Mouse (Mus musculus) limb, embryonic 11.5 days (tissue): ENCODE data around the gene Map7d1. TPM values are rescaled to one million over a fixed set of nuclear protein-coding genes. Genes with fewer than 3 reads are reported as not detected.
A peak's percentile ranks its signal among the peaks of the same experiment; 100 is the strongest.

Experiments
- ATAC-seq: fragments of 200-750 bp; cut with Nextera tagmentation; 2 replicates; pipeline ENCODE4 v1.8.0; 2017; ENCODE audit warnings: low read depth; ENCODE audit not compliant: insufficient number of reproducible peaks, low FRiP score, low TSS enrichment
- DNase-seq: peaks from one replicate; pipeline ENCODE4 v3.0.0-alpha.2; 2015; ENCODE audit warnings: low spot score
- H3K27ac ChIP-seq: fragments of 300-500 bp; sonication (generic); replicated peaks from 2 replicates; pipeline ENCODE4 v1.5.1; 2014; ENCODE audit warnings: low read depth, mild to moderate bottlenecking, low read length
- H3K27me3 ChIP-seq: fragments of 300-500 bp; sonication (generic); 2 replicates; pipeline ENCODE4 v1.6.1; 2014; ENCODE audit warnings: mild to moderate bottlenecking, low read length, mixed read lengths; ENCODE audit not compliant: control insufficient read depth, insufficient read depth
- H3K36me3 ChIP-seq: fragments of 300-500 bp; sonication (generic); 2 replicates; pipeline ENCODE4 v1.6.1; 2014; ENCODE audit warnings: mild to moderate bottlenecking, low read length, moderate library complexity, mixed read lengths; ENCODE audit not compliant: control insufficient read depth, insufficient read depth
- H3K4me1 ChIP-seq: fragments of 300-500 bp; sonication (generic); 2 replicates; pipeline ENCODE4 v1.6.1; 2014; ENCODE audit warnings: low read length, mixed read lengths; ENCODE audit not compliant: control insufficient read depth, insufficient read depth
- H3K4me2 ChIP-seq: fragments of 300-500 bp; sonication (generic); 2 replicates; pipeline ENCODE4 v1.6.1; 2014; ENCODE audit warnings: low read depth, mild to moderate bottlenecking, moderate library complexity; ENCODE audit not compliant: severe bottlenecking
- H3K4me3 ChIP-seq: fragments of 300-500 bp; sonication (generic); 2 replicates; pipeline ENCODE4 v1.5.1; 2014; ENCODE audit warnings: low read depth, low read length
- H3K9ac ChIP-seq: fragments of 300-500 bp; sonication (generic); 2 replicates; pipeline ENCODE4 v1.6.1; 2014; ENCODE audit warnings: mild to moderate bottlenecking, low read length
- H3K9me3 ChIP-seq: fragments of 300-500 bp; sonication (generic); 2 replicates; pipeline ENCODE4 v1.6.1; 2016; ENCODE audit warnings: low read length; ENCODE audit not compliant: control insufficient read depth
- WGBS: fragments of 180-500 bp; shearing (Covaris S2); extraction: QIAGEN DNeasy Blood & Tissue Kit; methylation state at CpG from one replicate; pipeline ENCODE4 v1.1.7; 2014; 5-methylcytosine and 5-hydroxymethylcytosine counted together
- polyA plus RNA-seq: library from polyadenylated mRNA; unstranded; fragments of >200 nt; fragmentation: Nextera tagmentation; extraction: Ambion mirVana; gene quantifications from 2 replicates; pipeline ENCODE4 v1.2.1, GENCODE M21; 2014

Gene Map7d1
- polyA plus RNA-seq, 1 experiment from 2014 or later = 54.6 TPM

- 0 out of 2 replicates have a peak, but pooled peaks cover 3% of the 10 kb centered on the region for H3K27me3 ChIP-seq
- H3K36me3 ChIP-seq = peaks cover 4% of the 10 kb centered on the region; the same call in 1 of the 2 replicates
- DNase-seq = peak; percentile 76
- peak overlapping the region; percentile 43 for H3K9ac ChIP-seq
- peak overlapping the region; percentile 47 for H3K4me2 ChIP-seq
- peaks cover 19% of the 10 kb centered on the region for H3K4me1 ChIP-seq
- no peaks in the 10 kb centered on the region for H3K9me3 ChIP-seq
- peak overlapping the region; percentile 87 for H3K27ac ChIP-seq
- peak; percentile 72 for ATAC-seq
- WGBS = 7% methylated on average over 9 of the region's 9 CpGs
- no peak overlapping the region for H3K4me3 ChIP-seq
Observed at GRCm38 (mm10) chr4:126278565-126278915, 22.4 kb upstream of the Map7d1 start.

- ATAC-seq (peak; percentile 58), DNase-seq (peak; percentile 85)
- peaks cover 7% of the 10 kb centered on the region; the same call in 1 of the 2 replicates for H3K36me3 ChIP-seq
- H3K4me2 ChIP-seq = peak overlapping the region; percentile 47
- H3K4me3 ChIP-seq = no peak overlapping the region
- WGBS = 3% methylated on average over 13 of the region's 13 CpGs
- peak overlapping the region; percentile 43; the same call in 1 of the 2 replicates for H3K9ac ChIP-seq
- no peaks in the 10 kb centered on the region for H3K27me3 ChIP-seq
- peak overlapping the region; percentile 87 for H3K27ac ChIP-seq
- H3K9me3 ChIP-seq = no peaks in the 10 kb centered on the region
- peaks cover 19% of the 10 kb centered on the region for H3K4me1 ChIP-seq
Observed at GRCm38 (mm10) chr4:126277906-126278564, 21.9 kb upstream of the Map7d1 start.

- Histone ChIP-seq H3K4me3 (no peak overlapping the region), H3K27me3 (no peaks in the 10 kb centered on the region), H3K4me1 (peaks cover 19% of the 10 kb centered on the region), H3K36me3 (peaks cover 9% of the 10 kb centered on the region), H3K9ac (no peak overlapping the region), H3K4me2 (no peak overlapping the region), H3K9me3 (no peaks in the 10 kb centered on the region), H3K27ac (no peak overlapping the region)
- 83% methylated on average over 13 of the region's 13 CpGs for WGBS
- ATAC-seq = no peak
- no peak for DNase-seq
Observed at GRCm38 (mm10) chr4:126275681-126276131, 19.6 kb upstream of the Map7d1 start.

GRCm38 (mm10) chr4:126275081-126275480 lies 18.9 kb upstream of the Map7d1 start:
- WGBS = 93% methylated on average over 4 of the region's 4 CpGs
- Histone ChIP-seq H3K27me3 (no peaks in the 10 kb centered on the region), H3K27ac (no peak overlapping the region), H3K4me2 (no peak overlapping the region), H3K4me3 (no peak overlapping the region), H3K9ac (no peak overlapping the region), H3K4me1 (peaks cover 19% of the 10 kb centered on the region), H3K9me3 (no peaks in the 10 kb centered on the region), H3K36me3 (peaks cover 9% of the 10 kb centered on the region)
- no peak for ATAC-seq
- DNase-seq = no peak

GRCm38 (mm10) chr4:126273753-126274152 lies 17.6 kb upstream of the Map7d1 start:
- Histone ChIP-seq H3K27ac (no peak overlapping the region), H3K9me3 (no peaks in the 10 kb centered on the region), H3K4me2 (no peak overlapping the region), H3K9ac (no peak overlapping the region), H3K27me3 (no peaks in the 10 kb centered on the region), H3K36me3 (peaks cover 9% of the 10 kb centered on the region), H3K4me1 (peaks cover 14% of the 10 kb centered on the region), H3K4me3 (no peak overlapping the region)
- WGBS = 82% methylated on average over 13 of the region's 13 CpGs
- no peak for DNase-seq
- ATAC-seq = no peak

GRCm38 (mm10) chr4:126269292-126269691 lies 13.1 kb upstream of the Map7d1 start:
- Histone ChIP-seq H3K27ac (no peak overlapping the region), H3K9ac (no peak overlapping the region), H3K27me3 (no peaks in the 10 kb centered on the region), H3K36me3 (peaks cover 9% of the 10 kb centered on the region), H3K4me2 (no peak overlapping the region), H3K4me1 (no peaks in the 10 kb centered on the region), H3K9me3 (no peaks in the 10 kb centered on the region), H3K4me3 (no peak overlapping the region)
- no peak for DNase-seq
- no peak for ATAC-seq
- WGBS = 86% methylated on average over 3 of the region's 3 CpGs

GRCm38 (mm10) chr4:126262119-126262807 lies 6.1 kb upstream of the Map7d1 start, which contains the start of gene Trappc3:
Trappc3 (plus strand) TSS chr4:126262325.
- H3K27ac ChIP-seq = peak within 1 kb of the TSS; percentile 80; the same call in 1 of the 2 replicates
- peak within 1 kb of the TSS; percentile 84 for H3K4me2 ChIP-seq
- peak within 1 kb of the TSS; percentile 81 for H3K9ac ChIP-seq
- no peaks in the 10 kb centered on the region for H3K9me3 ChIP-seq
- peaks cover 38% of the 10 kb centered on the region for H3K4me1 ChIP-seq
- DNase-seq (peak; percentile 100), ATAC-seq (peak; percentile 90)
- no peaks in the 10 kb centered on the region for H3K36me3 ChIP-seq
- H3K4me3 ChIP-seq = peak within 1 kb of the TSS; percentile 84
- H3K27me3 ChIP-seq = no peaks in the 10 kb centered on the region
- under 1% methylated on average over 46 of the region's 46 CpGs for whole genome bisulfite sequencing

GRCm38 (mm10) chr4:126261675-126262074 lies 5.5 kb upstream of the Map7d1 start:
- Histone ChIP-seq H3K4me1 (peaks cover 41% of the 10 kb centered on the region), H3K9me3 (no peaks in the 10 kb centered on the region), H3K36me3 (no peaks in the 10 kb centered on the region), H3K27ac (no peak overlapping the region), H3K4me3 (no peak overlapping the region), H3K9ac (no peak overlapping the region), H3K4me2 (no peak overlapping the region), H3K27me3 (no peaks in the 10 kb centered on the region)
- WGBS = 51% methylated on average over 7 of the region's 7 CpGs
- ATAC-seq (no peak), DNase-seq (peak; percentile 28)
